Mouse (Mus musculus) neural tube, embryonic 14.5 days (tissue): ENCODE results near the gene Mansc4. TPM values are rescaled to one million over a fixed set of nuclear protein-coding genes. Genes with fewer than 3 reads are reported as not detected.

ENCODE experiments used
- ATAC-seq: fragments of 200-750 bp; cut with Nextera tagmentation; 2 replicates; pipeline ENCODE4 v1.8.0; 2017; ENCODE audit warnings: low read depth, mild to moderate bottlenecking, moderate TSS enrichment, moderate library complexity
- H3K27ac ChIP-seq: fragments of 300-500 bp; sonication (generic); 2 replicates; pipeline ENCODE4 v1.5.1; 2014; ENCODE audit warnings: low read depth, mild to moderate bottlenecking, control low read depth, low read length, moderate library complexity, mixed read lengths
- H3K27me3 ChIP-seq: fragments of 300-500 bp; sonication (generic); 2 replicates; pipeline ENCODE4 v1.6.1; 2014; ENCODE audit warnings: low read length; ENCODE audit not compliant: control insufficient read depth, insufficient read depth
- H3K36me3 ChIP-seq: fragments of 300-500 bp; sonication (generic); 2 replicates; pipeline ENCODE4 v1.6.1; 2014; ENCODE audit warnings: low read length, mixed read lengths; ENCODE audit not compliant: control insufficient read depth, insufficient read depth
- H3K4me1 ChIP-seq: fragments of 300-500 bp; sonication (generic); 2 replicates; pipeline ENCODE4 v1.6.1; 2014; ENCODE audit warnings: low read length; ENCODE audit not compliant: control insufficient read depth, insufficient read depth
- H3K4me2 ChIP-seq: fragments of 300-500 bp; sonication (generic); 2 replicates; pipeline ENCODE4 v1.6.1; 2014; ENCODE audit warnings: mild to moderate bottlenecking, low read depth, low read length, control low read depth
- H3K4me3 ChIP-seq: fragments of 300-500 bp; sonication (generic); 2 replicates; pipeline ENCODE4 v1.5.1; 2014; ENCODE audit warnings: low read depth, low read length, control low read depth, mixed read lengths
- H3K9ac ChIP-seq: fragments of 300-500 bp; sonication (generic); replicated peaks from 2 replicates; pipeline ENCODE4 v1.6.1; 2014; ENCODE audit warnings: low read depth, mild to moderate bottlenecking, control low read depth, low read length, mixed read lengths
- H3K9me3 ChIP-seq: fragments of 300-500 bp; sonication (generic); 2 replicates; pipeline ENCODE4 v1.6.1; 2016; ENCODE audit warnings: low read length; ENCODE audit not compliant: control insufficient read depth
- whole genome bisulfite sequencing: fragments of 180-500 bp; shearing (Covaris S2); extraction: QIAGEN DNeasy Blood & Tissue Kit; methylation state at CpG from one replicate; pipeline ENCODE4 v1.1.7; 2014; 5-methylcytosine and 5-hydroxymethylcytosine counted together
- polyA plus RNA-seq: library from polyadenylated mRNA; unstranded; fragments of >200 nt; fragmentation: Nextera tagmentation; extraction: Ambion mirVana; gene quantifications from 2 replicates; pipeline ENCODE4 v1.2.1, GENCODE M21; 2014

The Mansc4 gene
- polyA plus RNA-seq, 1 experiment from 2014 or later = 0.66 TPM

GRCm38 (mm10) chr6:147102293-147102692, 15.5 kb upstream of the Mansc4 start:
- no peak for ATAC-seq
- Histone ChIP-seq H3K27ac (no peak overlapping the region), H3K9me3 (no peaks in the 10 kb centered on the region), H3K4me2 (no peak overlapping the region), H3K9ac (no peak overlapping the region), H3K36me3 (no peaks in the 10 kb centered on the region; the same call in 1 of the 2 replicates), H3K4me1 (no peaks in the 10 kb centered on the region), H3K4me3 (no peak overlapping the region), H3K27me3 (no peaks in the 10 kb centered on the region)
- WGBS = 88% methylated on average over 3 of the region's 3 CpGs

- no peak for ATAC-seq
- no peaks in the 10 kb centered on the region for H3K36me3 ChIP-seq
- WGBS = 72% methylated on average over 19 of the region's 19 CpGs
- no peak overlapping the region for H3K4me2 ChIP-seq
- H3K27me3 ChIP-seq = no peaks in the 10 kb centered on the region
- H3K9me3 ChIP-seq = no peaks in the 10 kb centered on the region
- H3K4me3 ChIP-seq = no peak overlapping the region
- 0 out of 2 replicates have a peak, but pooled peaks cover under 1% of the 10 kb centered on the region for H3K4me1 ChIP-seq
- no peak overlapping the region for H3K9ac ChIP-seq
- no peak overlapping the region for H3K27ac ChIP-seq
These were observed 12.8 kb upstream of the Mansc4 start for GRCm38 (mm10) chr6:147099458-147100277.

GRCm38 (mm10) chr6:147097346-147097929, 10.6 kb upstream of the Mansc4 start:
- no peak for ATAC-seq

GRCm38 (mm10) chr6:147096934-147097333, 10.1 kb upstream of the Mansc4 start:
- 91% methylated on average over 3 of the region's 3 CpGs for WGBS
- Histone ChIP-seq H3K4me2 (no peak overlapping the region), H3K27me3 (no peaks in the 10 kb centered on the region), H3K4me3 (no peak overlapping the region), H3K36me3 (no peaks in the 10 kb centered on the region), H3K9me3 (no peaks in the 10 kb centered on the region), H3K27ac (no peak overlapping the region), H3K4me1 (peaks cover 17% of the 10 kb centered on the region), H3K9ac (no peak overlapping the region)
- ATAC-seq = no peak

More at GRCm38 (mm10) chr6:147097346-147097929, 10.6 kb upstream of the Mansc4 start:
- Histone ChIP-seq H3K27me3 (no peaks in the 10 kb centered on the region), H3K9ac (no peak overlapping the region), H3K9me3 (no peaks in the 10 kb centered on the region), H3K36me3 (no peaks in the 10 kb centered on the region), H3K4me1 (peaks cover 14% of the 10 kb centered on the region), H3K4me2 (no peak overlapping the region), H3K4me3 (no peak overlapping the region), H3K27ac (no peak overlapping the region)
- WGBS = 56% methylated on average over 8 of the region's 8 CpGs

- Histone ChIP-seq H3K4me1 (peaks cover 17% of the 10 kb centered on the region), H3K9me3 (no peaks in the 10 kb centered on the region), H3K27ac (no peak overlapping the region), H3K4me3 (no peak overlapping the region), H3K9ac (no peak overlapping the region), H3K27me3 (no peaks in the 10 kb centered on the region), H3K4me2 (no peak overlapping the region), H3K36me3 (no peaks in the 10 kb centered on the region)
- WGBS = 95% methylated on average over 4 of the region's 4 CpGs
- no peak for ATAC-seq
These were observed 9.3 kb upstream of the Mansc4 start for GRCm38 (mm10) chr6:147096109-147096508.

- H3K9me3 ChIP-seq = no peaks in the 10 kb centered on the region
- no peak overlapping the region for H3K9ac ChIP-seq
- 85% methylated on average over 7 of the region's 7 CpGs for WGBS
- no peak overlapping the region for H3K4me3 ChIP-seq
- no peak overlapping the region for H3K4me2 ChIP-seq
- no peaks in the 10 kb centered on the region for H3K27me3 ChIP-seq
- H3K36me3 ChIP-seq = no peaks in the 10 kb centered on the region
- peaks cover 17% of the 10 kb centered on the region for H3K4me1 ChIP-seq
- H3K27ac ChIP-seq = no peak overlapping the region
- no peak for ATAC-seq
These were observed 7.9 kb upstream of the Mansc4 start for GRCm38 (mm10) chr6:147094771-147095170.

GRCm38 (mm10) chr6:147092136-147092535, 5.3 kb upstream of the Mansc4 start:
- no peaks in the 10 kb centered on the region for H3K36me3 ChIP-seq
- H3K27ac ChIP-seq = peak overlapping the region; percentile 88
- peaks cover 17% of the 10 kb centered on the region for H3K4me1 ChIP-seq
- peak overlapping the region; percentile 80 for H3K4me3 ChIP-seq
- no peaks in the 10 kb centered on the region for H3K27me3 ChIP-seq
- H3K9ac ChIP-seq = peak overlapping the region; percentile 92
- peak overlapping the region; percentile 95 for H3K4me2 ChIP-seq
- peak; percentile 9 for ATAC-seq
- 1% methylated on average over 14 of the region's 15 CpGs for WGBS
- H3K9me3 ChIP-seq = no peaks in the 10 kb centered on the region

DNA sequence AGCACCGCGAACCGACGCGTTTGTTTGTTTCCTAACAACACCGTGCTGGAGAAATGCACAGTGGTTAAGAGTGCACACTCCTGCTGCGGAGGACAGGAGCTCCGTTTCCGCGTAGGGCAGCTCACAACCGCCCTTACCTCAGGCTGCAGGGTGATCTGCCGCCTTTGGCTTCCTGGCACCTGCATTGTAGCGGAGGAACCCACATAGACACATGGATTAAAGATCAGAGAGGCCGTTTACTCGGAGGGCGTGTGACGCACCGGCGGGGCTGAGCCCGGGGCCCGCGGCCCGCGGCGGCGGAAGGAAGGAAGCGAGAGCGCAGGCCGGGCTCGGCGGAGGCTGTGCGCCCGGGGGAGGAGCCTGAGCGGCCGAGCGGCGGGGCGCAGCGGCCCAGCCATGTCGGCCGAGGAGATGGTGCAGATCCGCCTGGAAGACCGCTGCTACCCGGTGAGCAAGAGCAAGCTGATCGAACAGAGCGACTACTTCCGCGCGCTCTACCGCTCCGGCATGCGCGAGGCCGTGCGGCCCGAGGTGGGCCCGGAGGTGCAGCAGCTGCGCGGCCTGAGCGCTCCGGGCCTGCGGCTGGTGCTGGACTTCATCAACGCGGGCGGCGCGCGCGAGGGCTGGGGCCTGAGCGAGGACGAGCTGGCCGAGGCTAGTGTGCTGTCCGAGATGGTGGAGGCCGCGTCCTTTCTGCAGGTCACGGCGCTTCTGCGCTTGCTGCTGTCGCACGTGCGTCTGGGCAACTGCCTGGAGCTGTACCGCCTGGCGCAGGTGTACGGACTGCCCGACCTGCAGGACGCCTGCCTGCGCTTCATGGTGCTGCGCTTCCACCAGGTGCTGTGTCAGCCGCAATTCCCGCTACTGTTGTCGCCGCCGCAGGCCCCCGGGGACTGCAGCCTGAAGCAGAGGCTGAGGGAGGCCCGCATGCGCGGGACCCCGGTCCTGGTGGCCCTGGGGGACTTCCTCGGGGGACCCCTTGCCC, 4.6 kb upstream of the Mansc4 start, which contains the start of gene Klhl42:
TSS of gene Klhl42 (plus strand) at position 244 of the 985 bp plus-strand sequence.
- no peaks in the 10 kb centered on the region for H3K27me3 ChIP-seq
- peak within 1 kb of the TSS; percentile 92 for H3K9ac ChIP-seq
- WGBS = 1% methylated on average over 91 of the region's 99 CpGs
- H3K27ac ChIP-seq = peak within 1 kb of the TSS; percentile 88
- no peaks in the 10 kb centered on the region for H3K36me3 ChIP-seq
- peaks cover 17% of the 10 kb centered on the region for H3K4me1 ChIP-seq
- H3K4me3 ChIP-seq = peak within 1 kb of the TSS; percentile 80
- H3K4me2 ChIP-seq = peak within 1 kb of the TSS; percentile 95
- H3K9me3 ChIP-seq = no peaks in the 10 kb centered on the region
- ATAC-seq = peak; percentile 89
